Mouse (Mus musculus) brain, embryonic 18.5 days (tissue): Measurements from ENCODE around the gene Hspb6.
A peak's percentile ranks its signal among the peaks of the same experiment; 100 is the strongest.

ENCODE experiments used
- DNase-seq: peaks from one replicate; pipeline ENCODE4 v3.0.0-alpha.2; 2012; ENCODE audit warnings: low read depth, low spot score

The Hspb6 gene

DNA sequence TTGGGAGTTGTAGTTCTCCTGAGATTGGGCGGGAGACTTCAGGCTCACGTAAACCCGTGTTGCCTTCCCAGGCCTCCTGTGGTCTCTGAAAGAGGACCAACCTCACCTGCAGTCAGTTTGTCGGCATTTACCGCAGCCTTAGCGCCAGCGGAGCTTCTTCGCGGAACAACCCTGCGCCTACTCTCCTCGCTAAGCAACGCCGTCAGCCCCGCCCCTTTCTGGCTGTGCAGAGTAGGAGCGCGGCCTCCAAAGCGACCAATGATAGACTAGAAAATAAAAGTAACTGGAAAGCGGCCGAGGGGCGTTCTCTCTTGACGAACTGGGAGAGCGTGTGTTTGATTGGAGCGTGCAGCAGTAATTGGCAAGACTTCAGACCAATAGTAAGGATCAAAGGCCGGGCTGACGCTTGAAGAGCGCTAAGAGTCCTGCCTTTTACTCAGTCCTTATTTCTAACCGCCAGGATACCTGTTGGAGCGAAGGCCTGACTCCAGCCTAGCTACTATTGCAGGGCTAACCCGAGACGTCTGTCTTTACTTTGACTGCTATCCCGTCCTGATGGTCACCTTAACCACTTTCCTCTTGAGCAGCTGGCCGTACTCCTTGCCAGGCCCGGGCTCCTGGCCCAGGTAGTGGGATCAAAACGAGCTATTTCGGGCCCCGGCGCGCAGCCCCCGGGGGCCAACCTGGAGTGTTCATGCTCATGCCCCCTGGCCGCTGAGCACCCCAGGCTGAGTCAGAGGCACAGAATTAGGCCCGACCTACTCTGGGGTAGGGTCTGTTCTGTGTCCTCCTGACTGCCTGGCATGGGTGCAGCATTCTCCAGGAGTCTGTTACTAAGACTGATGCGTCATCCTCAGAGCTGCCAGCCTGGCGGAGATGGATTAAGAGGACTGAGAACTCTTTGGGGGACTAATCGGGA is at the start of gene Hspb6, which contains the start of gene Proser3:
Gene Hspb6, plus strand, starts transcription at position 77 of the 919 bp plus-strand sequence.
Gene Proser3, minus strand, starts transcription at position 198 of the 919 bp plus-strand sequence.
- peak; percentile 98 for DNase-seq

GRCm38 (mm10) chr7:30508061-30508460 is 43.9 kb upstream of the Hspb6 start:
- DNase-seq: no peak

- no peak for DNase-seq
These were observed 36.8 kb upstream of the Hspb6 start for GRCm38 (mm10) chr7:30515003-30515760.

DNA sequence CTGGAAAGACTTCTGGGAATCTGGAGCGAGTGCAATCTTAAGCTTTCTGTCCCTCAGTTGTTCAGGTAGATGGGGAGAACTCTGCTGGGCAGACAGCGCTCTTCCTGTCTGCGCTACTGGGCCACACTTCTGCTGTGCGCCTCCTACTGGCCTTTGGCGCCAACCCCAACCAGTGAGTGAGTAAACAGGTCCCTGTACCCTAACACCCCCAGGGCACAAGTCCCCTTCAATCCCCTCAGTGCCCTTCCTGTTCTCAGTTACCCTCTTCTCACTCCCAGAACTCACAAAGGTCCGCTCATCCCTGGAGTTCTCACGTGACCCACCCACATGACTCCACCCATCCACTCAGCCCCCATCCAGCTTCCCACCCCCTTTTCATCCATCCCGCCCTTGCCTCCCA is 33.7 kb upstream of the Hspb6 start:
- no peak for DNase-seq

- DNase-seq: no peak
These were observed 31.6 kb upstream of the Hspb6 start for GRCm38 (mm10) chr7:30520396-30520795.

GRCm38 (mm10) chr7:30520856-30521255 is 31.1 kb upstream of the Hspb6 start:
- DNase-seq: no peak

DNA sequence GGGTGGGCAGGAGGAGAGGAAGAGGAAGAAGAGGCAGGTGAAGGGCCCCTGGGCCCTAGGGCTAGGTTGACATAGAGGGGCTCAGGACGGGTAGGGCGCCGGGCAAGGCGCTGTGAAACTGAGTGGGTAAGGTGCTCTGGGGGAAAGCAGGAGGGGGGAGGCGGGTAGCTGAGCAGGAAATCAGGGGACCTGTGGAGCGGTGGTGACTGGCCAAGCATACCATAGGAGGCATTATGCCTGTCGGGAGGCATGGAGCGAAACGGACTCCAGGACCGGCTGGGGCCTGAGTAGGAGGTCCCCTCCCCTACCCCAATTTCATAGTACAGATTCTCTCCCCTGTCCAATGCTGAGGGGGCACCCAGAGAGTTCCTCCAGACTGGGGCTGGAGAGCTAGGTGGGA is 29.1 kb upstream of the Hspb6 start:
- DNase-seq: no peak

GRCm38 (mm10) chr7:30524487-30524886 is 27.5 kb upstream of the Hspb6 start:
- no peak for DNase-seq

DNA sequence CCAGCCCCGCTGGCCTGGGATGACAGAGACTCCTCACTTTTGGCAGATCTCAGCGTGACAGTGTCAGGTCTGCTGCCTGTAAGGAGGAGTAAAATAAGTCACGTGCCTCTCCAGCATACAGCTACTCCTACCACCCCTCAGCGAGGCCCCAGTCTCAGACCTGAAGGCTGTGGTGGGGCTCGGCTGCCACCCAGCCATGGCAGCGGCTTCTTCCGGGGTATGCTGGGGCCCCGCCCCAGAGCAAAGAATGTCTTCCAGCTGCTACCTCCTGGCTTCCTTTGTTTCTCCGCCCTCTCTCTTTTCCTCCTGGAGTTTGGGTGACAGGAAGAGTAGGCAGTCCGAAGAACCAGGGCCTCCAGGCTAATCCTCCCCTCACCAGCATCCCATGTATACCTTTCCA is 26.0 kb upstream of the Hspb6 start:
- no peak for DNase-seq

GRCm38 (mm10) chr7:30526399-30526798 is 25.6 kb upstream of the Hspb6 start:
- DNase-seq: no peak

- DNase-seq: no peak
These were observed 25.0 kb upstream of the Hspb6 start for GRCm38 (mm10) chr7:30526981-30527380.

DNA sequence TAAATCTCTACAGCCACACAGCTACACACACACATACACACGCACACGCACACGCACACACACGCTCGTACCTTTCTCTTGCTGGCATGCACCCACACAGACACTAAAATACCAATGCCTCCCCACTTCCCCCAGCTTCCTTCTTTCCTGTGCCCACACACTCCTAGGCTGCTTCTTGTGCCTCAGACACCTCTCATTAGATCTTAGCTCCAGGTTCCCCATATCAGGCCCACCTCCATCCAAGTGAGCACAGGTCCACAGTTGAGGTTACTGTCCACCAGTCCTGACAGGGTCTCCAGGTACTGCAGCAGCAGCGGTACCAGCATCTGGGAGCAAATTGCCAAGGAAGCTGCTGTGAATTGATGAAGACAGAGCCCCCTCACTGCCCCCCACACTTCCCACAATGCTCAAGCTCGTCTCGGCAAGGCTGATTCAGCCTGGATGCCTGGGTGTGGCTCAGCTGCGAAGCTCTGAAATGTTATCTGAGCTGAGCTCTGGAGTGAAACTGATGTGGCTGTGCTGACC is 20.6 kb upstream of the Hspb6 start:
- no peak for DNase-seq

- DNase-seq: no peak
These were observed 19.0 kb upstream of the Hspb6 start for GRCm38 (mm10) chr7:30532931-30533330.

- no peak for DNase-seq
These were observed 17.9 kb upstream of the Hspb6 start for GRCm38 (mm10) chr7:30533941-30534632.

- peak; percentile 98 for DNase-seq
These were observed 17.1 kb upstream of the Hspb6 start, which contains the start of gene Arhgap33 for GRCm38 (mm10) chr7:30534633-30535577. TSS of gene Arhgap33 (minus strand) at chr7:30535060.

DNA sequence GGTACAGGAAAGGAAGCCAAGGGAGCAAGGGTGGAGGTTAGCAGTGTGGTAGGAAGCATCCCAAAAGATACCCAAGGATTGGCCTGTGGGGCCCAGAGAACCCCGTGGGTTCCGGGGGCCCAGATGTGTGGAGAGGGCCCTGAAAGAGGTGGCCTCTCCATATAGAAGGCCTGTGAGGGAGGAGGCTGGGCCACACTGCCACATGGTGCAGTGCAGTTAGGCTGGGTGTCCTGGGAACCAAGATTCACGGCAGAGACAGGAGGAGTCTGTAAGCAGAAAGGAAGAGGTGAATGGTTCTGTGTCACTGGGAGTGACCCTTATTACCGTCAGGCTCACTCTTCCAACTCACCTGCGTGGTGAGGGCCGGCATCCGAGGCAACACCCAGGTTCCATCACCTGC is 11.4 kb upstream of the Hspb6 start:
- DNase-seq: no peak

- DNase-seq: no peak
These were observed 7.7 kb upstream of the Hspb6 start for GRCm38 (mm10) chr7:30544327-30544726.

GRCm38 (mm10) chr7:30549880-30550279 is 2.1 kb upstream of the Hspb6 start:
- DNase-seq: no peak

GRCm38 (mm10) chr7:30550603-30551002 is 1.4 kb upstream of the Hspb6 start:
- DNase-seq: no peak

DNA sequence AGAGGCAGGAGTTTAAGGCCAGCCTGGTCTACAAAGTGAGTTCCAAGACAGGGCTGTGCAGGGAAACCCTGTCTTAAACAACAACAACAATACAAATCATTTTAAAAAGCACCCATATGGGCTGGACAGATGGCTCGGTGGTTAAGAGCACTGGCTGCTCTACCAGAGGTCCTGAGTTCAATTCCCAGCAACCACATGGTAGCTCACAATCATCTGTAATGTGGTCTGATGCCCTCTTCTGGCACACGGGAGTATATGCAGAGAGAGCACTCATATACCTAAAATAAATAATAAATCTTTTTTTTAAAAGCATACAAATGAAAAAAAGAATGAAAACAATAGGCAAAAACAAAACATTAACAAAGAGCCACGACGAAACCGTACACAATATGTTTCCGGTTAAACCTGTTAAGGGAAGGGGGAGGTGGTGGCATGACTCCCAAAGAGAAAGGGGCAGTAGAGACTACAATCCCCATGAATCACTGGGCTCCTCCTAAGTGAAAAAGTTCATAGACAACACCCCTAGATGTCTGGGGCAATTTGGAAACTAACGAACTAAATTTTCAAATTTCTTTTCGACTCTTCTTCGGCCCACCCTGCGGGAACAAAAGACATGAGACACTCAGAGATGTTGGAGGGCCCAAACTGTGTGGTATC is 405 bp upstream of the Hspb6 start:
- no peak for DNase-seq
